Mouse (Mus musculus): ENCODE measurements around the gene Irf6.

Irf6 gene

DNA sequence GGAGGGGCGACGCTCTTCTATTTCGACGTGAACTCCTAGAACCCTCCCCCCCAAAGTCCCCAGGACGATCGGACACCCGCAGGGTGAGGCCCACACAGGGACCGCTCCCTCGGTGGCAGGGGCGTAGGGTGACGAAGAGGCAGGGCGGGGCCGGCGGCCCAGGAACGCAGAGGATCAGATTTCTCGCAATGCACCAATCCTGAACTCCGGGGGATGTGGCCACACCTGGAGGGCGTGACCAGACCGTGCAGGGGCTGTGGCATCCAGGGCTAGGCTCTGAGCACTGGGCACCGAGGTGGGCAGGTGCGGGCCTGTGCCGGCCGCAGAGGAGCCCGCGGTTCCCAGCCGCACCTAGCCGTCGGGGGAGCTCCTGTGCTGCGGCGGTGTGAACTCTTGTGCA lies at the start of gene Irf6:
Irf6 (plus strand) TSS at position 240 of the 400 bp plus-strand sequence.
- no peak for DNase-seq

DNA sequence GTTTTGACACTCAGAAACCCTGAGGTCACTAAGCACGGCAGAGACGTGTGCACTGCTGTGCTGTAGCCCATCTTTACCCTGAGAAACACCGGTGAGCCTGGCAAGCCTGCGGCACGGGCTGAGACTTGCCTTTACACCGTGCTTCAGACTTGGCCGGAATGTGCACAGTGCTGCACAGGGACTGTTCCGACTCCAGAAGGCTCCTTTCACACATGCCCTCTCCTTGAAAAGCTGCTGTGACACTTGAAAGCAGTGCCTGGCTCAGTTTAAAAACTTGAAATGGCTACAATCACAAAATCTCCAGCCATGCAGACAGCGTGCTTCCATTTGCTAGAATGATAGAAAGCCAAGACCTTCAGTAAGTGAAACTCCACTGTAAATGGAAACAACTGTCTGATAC lies 40.8 kb upstream of the Irf6 start:
- no peak for DNase-seq

DNA sequence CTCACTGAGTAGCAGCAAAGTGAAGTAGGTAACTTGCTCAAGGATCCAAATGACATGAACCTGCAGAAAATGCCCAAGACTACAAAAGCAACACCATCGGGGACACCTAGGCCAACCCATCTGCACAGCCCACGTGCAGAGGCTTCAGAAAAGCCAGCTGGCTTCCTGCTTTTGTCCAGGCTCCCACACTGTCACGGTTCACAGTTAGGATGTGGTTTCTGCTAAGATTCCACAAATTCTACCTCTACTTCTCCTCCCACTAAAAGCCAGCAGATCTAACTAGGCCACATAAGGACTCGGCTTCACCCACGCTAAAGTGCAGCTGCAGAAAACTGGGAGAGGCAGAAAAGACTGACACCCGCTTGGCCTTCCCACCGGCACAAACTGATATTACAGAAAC lies 30.1 kb upstream of the Irf6 start:
- no peak for DNase-seq

DNA sequence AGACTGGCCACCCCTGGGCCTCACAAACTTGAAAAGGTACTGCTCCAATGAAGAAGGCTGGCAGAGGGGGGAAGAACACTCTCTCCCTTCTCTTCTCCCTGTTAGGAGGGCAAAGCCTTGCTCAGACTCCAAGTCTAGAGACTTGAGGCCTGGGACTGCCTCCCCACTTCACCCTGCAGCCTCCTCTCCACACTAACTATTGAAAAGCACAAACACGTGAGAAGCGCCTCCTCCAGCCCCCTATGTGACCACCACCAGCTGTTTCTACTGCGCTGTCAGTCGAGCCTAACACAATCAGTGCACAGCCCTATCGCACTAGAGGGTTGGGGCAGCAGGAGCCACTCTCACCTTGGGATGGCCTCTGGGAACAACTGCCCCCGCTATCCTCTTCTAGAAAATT lies 29.6 kb upstream of the Irf6 start:
- no peak for DNase-seq

DNA sequence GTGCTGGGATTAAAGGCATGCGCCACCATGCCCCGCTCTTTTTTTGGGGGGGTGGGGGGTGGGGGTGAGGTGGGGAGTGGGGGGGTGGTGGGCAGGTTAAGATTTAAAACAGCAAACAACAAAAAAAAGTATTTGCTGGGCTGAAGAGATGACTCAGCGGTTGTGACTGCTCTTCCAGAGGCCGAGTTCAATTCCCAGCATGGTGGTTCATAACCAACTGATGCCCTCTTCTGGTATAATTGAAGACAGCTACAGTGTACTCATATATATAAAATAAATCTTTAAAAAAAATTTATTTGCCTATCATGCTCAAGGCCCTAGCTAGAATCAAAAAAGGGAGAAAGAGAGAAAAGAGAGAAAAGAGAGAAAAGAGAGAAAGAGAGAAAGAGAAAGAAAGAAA lies 27.1 kb upstream of the Irf6 start:
- no peak for DNase-seq

DNA sequence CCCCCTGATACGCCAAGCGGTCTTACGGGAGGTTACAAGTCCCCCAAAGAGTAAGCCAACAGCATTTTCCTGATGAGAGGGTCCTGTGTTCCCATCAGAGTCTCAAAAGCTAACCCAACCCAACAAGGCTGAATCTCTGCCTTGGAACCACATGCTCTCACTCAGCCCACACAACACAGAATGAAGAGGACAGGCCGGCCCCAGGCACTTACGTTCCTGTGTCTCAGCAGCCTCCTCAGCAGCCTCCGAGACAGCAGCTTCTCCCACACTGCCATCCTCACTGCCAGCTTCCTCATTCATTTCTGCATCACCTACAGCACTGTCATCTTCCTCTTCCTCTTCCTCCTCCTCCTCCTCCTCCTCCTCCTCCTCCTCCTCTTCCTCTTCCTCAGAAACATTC lies 24.9 kb upstream of the Irf6 start:
- DNase-seq: no peak

DNA sequence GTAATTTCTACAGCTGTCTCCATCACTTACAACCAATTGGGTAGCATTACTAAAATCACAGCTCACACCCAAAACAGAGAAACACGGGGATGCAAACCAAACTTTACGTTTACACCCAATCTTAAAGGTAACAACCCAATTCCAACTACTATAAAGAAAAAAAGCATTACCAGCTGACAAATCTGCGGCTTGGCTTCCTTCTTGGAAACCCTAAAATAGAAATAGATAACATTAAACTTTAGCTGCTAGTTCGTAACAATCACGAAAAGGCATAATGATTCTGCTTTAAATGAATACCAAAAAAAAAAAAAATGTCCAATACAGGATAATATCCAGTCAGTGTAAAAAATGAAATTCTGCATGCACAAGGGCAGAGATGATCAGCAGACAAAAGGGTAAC lies 23.6 kb upstream of the Irf6 start:
- DNase-seq: no peak

DNA sequence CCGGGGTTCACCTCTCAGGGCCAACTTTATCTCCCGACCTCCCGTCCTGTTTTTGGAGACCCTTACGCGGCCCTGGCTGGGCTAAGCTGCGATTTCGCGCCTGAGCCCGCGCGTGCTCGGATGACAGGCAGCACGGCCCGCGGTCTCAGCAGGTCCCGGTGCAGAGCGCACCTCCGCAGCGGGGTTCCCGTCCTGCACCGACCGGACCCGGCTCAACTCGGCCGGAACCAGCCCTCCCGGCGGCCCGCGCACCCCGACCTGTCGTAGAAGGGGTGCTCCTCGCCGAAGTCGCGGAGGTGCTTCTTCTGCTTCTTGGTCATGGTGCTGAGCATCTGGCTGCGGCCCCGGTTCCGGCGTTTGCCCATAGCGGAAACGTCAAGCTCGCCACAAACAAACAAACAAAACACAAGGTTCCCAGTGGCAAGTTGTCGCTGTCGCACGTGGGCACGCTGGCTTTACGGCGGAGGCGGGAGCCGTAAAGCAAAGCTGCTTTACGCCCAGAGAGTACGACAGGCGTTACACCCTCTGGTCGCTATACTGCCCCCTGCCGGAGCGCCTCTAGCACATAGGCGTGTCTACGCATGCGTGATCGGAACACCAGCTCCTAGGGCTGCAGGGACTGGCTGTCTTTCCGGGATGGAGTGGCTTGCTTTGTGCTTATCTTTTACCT lies 23.0 kb upstream of the Irf6 start, which contains the start of gene Diexf:
Diexf (minus strand) TSS at position 487 of the 670 bp plus-strand sequence.
- peak; percentile 100 for DNase-seq

DNA sequence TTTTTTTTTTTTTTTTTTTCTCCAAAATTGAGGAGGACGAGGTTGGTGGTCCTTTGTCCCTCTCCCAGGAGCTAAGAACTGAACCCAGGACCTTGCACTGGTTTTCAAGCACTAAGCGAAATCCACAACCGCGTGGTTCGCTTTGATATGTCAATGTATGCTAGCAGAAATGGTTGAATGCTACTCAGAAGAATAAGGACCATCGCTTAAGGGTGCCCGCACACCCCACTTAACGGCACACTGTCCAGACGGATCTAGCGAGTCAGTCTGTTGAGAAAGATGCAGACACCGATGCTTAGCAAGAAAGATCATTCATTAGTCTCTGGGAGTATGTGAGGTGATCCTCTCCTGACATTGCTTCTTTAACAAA lies 22.5 kb upstream of the Irf6 start:
- no peak for DNase-seq

DNA sequence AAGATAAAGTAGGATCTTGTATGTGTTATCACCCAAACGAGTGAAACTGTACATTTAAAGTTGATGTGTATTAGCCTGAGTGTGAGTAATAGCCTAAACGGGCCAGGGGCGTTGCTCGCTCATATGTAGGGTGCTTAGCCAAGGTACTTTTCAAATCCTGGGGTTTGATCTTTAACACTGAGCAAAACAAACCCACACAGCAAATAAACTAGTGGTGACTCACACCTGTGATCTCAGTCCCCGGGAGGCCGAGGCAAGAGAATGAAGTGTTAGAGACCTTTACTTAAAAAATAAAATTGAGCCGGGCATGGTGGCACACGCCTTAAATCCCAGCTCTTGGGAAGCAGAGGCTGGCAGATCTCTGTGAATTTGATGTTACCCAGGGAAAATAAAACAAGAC lies 22.1 kb upstream of the Irf6 start:
- no peak for DNase-seq

DNA sequence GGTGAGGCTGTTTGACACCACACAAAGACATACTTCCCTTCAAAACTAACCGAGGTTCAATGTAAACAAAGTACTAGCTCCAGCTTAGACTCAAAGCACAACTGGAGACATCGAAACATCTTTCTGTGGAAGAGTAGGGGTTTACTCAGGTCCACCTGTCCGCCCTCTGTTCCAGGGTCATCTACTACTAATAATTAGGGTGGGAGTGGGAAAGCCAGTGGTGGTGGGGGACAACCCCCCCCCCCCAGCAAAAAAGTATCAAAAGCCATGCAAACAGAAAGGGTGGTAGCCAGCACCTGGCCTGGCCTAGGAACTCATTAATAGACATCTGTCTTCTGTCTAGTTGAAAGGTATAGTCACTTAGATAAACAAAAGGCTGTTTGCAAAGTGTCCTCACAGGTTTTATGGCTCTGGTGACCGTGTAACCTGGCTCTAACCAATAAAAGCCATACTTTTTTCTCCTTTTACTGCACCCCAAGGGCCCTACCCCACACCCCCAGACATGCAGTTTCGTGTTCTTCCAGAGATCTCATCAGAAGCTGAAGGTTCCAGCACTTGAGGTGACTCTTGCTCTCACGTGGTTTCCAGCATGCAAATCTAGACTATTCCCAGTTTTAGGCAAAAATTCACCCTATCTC lies 21.5 kb upstream of the Irf6 start:
- no peak for DNase-seq

DNA sequence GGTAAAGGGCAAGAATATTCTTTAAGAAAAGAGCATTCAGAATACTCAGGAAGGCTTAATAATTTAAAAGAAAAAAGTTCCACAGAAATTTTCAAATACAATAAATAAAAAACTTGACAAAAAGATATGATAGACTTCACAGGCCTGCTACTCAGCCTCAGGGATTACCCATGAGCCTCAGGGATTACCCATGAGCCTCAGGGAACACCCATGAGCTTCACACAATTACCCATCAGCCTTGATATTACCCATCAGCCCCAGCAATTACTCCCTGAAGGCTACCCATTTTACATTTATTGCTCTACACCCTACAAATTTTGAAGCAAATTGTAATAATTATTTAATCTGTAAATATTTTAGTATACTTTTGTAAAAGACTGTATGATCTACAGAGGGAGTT lies 20.5 kb upstream of the Irf6 start:
- DNase-seq: no peak

DNA sequence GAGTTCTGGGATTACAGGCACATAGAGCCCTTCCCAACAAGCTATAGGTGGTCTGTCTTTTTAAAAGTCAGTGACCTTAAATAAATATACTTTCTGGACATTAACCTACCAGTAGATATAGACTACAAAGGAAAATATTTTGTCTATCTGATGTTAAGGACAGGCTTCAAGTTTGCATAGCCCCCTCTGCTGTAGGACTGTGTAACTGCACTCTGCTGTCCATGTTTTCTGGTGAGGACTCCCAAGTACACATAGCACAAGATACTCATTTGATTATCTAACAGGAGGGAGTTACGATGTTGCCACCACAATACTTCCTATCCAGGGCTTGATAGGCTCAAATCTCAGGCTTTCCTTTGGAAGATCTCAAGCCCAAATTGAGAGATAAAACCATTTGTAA lies 19.2 kb upstream of the Irf6 start:
- DNase-seq: no peak

DNA sequence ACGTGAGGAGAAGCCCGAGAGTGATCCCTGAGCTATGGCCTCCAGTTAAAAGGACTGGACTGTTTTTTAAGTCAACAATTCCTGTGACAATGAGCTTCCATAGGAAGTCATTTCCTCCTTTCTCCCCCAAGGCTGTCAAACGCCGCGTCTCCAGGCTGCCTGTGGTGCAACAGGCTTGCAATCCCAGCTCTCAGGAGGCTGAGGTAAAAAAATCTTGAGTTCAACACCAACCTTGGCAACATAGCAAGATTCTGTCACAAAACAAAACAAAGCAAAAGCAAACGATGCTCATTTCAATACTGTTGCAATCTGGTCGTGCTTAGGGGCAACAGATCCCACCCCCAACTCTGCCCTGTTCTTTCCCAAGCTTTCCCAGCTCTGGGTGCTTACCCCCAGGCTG lies 14.8 kb upstream of the Irf6 start:
- no peak for DNase-seq

DNA sequence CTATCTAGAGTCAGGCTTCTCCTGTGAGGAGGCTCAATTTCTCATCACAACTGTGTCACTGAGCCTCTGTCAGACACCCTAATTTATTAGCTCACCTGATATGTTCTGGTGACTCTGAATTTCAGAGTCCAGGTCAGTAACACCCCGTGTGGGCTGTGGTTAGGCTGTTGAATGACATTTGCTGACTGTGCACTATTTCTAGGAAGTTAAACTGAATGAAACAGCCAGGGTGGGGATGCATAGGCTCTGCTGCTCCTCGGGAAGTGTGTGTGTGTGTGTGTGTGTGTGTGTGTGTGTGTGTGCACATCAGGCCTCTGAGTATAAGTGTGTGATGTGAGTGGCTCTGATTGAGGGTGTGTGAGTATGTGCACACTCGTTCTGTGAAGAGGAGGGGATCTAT lies 14.2 kb upstream of the Irf6 start:
- no peak for DNase-seq

DNA sequence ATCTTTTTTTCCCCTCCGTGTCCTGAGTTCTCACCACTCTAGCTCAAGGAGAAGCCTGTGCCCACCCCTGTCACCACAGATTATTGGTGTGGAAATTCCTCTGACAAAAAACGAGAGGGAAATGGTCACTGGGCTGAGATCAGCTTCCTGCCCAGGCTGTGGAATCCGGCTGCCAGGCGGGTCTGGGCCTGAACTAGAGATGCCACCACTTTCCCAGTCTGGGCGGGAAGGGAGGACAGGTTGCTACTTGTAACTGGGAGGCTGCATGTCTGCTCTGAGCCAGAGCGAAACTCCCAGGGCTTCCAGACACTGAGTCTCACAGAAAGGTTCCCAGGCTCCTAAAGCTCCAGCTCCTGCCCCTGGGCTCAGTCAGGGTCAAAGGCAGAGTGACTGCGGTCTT lies 11.8 kb upstream of the Irf6 start:
- no peak for DNase-seq

DNA sequence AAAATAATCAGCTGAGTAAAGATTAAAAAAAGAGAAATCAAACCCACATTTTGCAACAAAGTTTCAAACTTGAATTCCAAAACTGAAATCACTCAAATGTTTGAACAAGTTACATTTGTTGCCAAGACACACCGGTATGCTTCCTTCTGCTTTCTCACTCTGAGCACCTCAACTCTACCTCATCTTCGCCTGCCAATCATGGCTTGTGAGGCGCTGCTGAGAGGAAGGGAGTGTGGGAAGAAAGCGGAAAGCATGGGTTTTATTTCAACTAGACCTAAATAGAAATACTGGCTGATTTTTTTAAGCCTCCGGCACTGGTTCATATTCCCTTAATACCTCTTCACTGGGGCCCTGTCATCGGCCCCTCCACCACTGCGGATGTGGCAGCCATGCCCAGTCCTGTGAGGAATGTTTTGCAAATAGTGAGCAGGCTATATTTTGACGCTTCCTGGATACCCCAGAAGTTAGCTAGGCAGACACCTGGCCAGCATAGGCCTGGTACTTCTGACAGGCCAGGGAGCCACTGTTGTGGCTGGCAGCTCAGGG lies 10.3 kb upstream of the Irf6 start:
- DNase-seq: no peak

DNA sequence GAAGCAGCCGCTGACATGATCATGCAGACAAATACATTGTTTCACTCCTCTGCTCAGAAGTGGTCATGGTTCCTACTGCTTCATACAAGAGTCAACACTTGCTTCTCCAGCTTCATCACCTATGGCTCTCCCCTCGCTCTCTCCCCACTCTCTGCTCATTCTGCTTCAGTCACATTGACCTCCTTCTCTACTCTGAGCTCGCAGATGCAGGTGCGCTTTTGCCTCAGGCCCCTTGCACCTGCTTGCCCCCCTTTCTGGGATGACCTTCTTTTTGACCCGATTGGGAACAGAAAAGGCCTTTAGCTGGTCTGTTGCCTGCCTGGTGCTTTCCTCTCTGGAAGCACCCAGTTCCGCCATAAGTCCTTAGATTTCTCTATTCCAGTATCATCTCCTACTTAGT lies 8.4 kb upstream of the Irf6 start:
- no peak for DNase-seq

DNA sequence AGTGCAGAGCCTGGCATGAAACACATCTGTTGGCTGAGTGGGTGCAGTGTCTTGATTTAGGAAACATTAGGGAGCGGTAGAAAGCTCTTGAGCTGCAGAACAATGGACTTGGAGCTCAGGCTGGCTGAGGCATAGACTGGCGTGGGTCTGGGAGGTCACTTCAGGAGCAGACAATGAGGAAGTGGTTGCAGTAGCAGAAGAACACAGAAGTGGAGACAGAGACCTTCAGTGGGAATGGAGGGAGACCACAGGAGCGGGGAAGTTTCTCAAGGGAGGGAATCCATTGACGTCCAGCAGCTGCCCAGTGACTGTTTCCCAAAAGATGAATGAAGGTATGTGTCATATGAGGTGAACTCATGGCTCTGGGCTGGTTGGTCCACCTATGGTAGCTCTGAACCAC lies 7.8 kb upstream of the Irf6 start:
- no peak for DNase-seq

DNA sequence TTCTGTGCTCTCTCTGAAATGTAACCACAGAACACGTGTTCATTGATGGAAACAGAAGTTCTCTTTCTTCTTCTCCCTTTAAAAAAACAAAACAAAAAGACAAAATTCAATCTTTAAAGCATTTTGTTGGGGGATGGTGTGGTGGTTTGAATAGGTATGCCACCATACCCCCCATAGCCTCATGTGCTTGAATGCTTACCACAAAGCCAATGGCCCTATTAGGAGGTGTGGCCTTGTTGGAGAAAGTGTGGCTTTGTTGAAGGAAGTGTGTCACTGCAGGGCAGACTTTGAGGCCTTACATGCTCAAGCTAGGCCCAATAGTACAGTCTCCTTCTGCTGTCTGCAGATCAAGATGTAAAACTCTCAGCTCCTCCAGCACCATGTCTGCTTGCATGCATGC lies 6.5 kb upstream of the Irf6 start:
- no peak for DNase-seq

DNA sequence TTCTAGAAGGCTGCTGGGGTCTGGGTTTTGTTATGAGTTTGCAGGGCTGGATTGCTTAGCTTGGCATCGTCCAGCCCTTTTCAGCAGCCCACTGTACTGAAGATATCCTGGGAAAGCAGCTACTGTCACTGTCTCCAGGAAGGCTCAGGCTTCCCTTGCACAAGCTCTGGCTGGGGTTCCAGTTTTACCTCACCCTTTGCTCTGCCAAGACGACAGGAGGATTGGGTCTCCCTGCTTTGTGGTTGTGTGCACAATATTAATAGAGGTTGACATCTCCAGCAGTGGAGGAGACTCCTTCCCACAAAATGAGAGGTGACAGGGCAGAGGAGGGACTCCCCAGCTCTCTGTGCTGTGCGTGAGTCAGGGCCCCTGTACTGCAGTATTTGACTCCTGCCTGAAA lies 3.7 kb upstream of the Irf6 start:
- DNase-seq: no peak

DNA sequence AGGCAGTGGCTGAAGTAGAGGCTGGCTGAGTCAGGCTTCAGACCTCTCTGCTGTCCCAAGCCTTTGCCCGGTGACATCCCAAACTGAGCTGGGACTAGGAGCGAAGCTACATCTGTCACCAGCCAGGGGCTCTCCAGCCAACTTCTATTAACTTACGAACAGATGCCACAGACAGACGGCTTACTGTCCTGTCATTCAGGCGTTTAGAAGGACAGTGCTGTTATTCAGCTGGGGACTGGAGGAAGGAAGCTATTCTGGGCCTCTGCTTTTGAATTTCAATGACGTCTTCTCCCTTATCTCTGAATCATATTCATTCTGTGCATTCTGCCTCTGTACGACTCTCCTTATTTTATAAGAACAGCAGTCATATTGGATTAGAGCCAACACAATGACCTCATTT lies 1.8 kb upstream of the Irf6 start:
- no peak for DNase-seq

DNA sequence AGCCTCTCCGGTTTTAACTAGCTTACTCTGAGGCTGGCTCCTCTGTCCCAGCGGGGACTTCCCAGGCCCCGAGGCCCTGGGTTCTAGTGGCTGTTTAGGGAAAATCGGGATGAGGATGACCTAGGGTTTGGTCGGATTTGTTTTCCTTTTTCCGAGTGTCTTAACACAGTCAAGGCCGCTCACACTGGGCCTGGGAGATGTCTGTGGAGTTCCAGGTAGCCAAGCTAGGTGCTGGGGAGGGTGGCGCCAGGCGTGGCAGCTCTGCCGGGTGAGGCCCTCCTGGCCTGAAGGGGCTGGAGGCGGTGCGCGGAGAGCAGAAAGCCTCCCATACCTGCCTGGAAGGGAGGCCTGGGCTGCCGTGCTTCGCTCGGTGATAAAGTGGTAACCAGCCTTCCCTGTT lies 650 bp downstream of the Irf6 start:
- no peak for DNase-seq

DNA sequence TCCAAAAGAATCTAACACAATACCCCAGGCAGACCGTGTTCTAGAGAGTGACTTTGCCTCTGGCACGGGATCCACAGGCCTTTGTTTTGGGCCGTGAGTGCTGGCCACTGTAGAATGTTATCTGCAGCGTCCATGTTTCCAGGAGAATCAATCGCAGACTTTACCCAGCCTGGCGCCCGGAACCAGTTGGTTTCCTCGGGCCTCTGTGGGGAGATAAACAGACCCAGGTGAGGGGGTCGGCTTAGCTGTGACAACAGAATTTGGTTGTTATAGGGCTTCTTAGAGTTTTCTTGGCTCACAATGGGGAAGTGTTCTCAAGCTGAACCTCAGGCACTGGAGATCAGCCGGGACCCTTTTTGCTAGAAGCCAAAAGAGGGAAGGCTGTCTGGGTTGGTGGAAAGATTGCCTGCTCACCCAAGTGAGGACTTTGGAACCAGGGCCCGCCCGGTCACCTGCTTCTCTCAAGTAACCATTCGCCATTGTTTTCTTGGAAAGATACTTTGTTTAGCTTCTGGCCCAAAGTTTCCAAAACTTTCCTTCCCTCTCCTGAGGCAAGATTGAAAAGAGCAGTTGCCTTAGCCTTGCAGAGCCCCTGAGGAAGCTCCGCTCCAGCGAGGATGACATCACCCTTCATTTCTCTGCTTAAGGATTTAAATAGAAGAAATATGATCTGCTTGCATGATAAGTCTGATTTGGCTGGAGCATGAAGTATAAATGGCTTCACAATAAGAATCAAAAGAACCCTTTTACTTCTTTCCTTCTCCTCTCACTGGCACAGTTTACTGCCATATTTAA lies 3.6 kb downstream of the Irf6 start:
- no peak for DNase-seq

Measured in right cerebral cortex, postnatal 4 days (tissue).